Comparison of ENCODE assay signal across 17 mouse cellular contexts in the genomic region with DNA sequence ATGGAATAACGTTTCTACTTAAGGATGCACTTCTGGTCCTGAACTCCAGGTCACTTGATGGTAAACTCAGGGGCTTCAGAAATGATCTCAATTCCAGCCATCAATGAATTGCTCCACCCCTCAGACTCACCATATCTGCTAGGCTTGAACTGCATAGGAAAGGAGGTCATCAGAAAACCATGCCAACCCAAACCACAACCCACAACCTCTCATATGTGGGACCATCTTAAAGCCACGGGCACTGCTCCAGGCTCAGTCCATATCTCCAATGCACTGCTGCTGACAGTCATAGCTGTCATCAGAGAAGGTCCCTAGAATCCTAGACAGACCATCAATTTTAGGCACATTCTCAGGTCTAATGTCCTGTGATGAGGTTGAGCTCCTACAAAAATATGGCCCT. TPM values are rescaled to one million over a fixed set of nuclear protein-coding genes. Genes with fewer than 3 reads are reported as not detected.
DNase-seq lines count a peak whose midpoint lies in the region; ATAC-seq and TF ChIP-seq lines count a peak whose summit lies in the region.
"Had no signal": no experiment of that assay in that cellular context is flagged by ENCODE, and none has a peak within 500 bp of the region (broad histone marks: within the 10 kb centered on the region; RNA-seq: fewer than 3 reads in every experiment).

No protein-coding gene starts in this region.

- no peak for DNase-seq in heart, adult 2 months
- no peak for DNase-seq in heart, embryonic 10.5 days (ENCODE audit: low spot score)
- DNase-seq in kidney, postnatal 36 days, result no peak
- no peak for DNase-seq in lung, adult 2 months
- DNase-seq in adrenal gland, adult 18-20 months (ENCODE audit: low spot score in 2 of 2), result no peak
- DNase-seq: cerebellum, adult 18-20 months; cerebellum, postnatal 36 days; thymus, postnatal 14 days had no signal

- H3K4me2 ChIP-seq in kidney, embryonic 16.5 days (replicated peaks; ENCODE audit: low read depth, low read length), result no peak overlapping the region
- H3K4me2 ChIP-seq in lung, embryonic 16.5 days (ENCODE audit: low read depth, low read length), result no peak overlapping the region
- H3K4me2 ChIP-seq: hindbrain, embryonic 14.5 days; limb, embryonic 12.5 days; neural tube, embryonic 12.5 days had no signal

- H3K9me3 ChIP-seq in heart, embryonic 10.5 days, result no peaks in the 10 kb centered on the region
- no peaks in the 10 kb centered on the region for H3K9me3 ChIP-seq in kidney, embryonic 16.5 days (ENCODE audit: low read length)
- no peaks in the 10 kb centered on the region for H3K9me3 ChIP-seq in lung, embryonic 16.5 days (ENCODE audit: control insufficient read depth, low read length)
- H3K9me3 ChIP-seq: limb, embryonic 12.5 days; neural tube, embryonic 12.5 days had no signal

- no peaks in the 10 kb centered on the region for H3K27me3 ChIP-seq in heart, adult 2 months (ENCODE audit: control insufficient read depth, insufficient read depth, low read length)
- no peaks in the 10 kb centered on the region for H3K27me3 ChIP-seq in heart, embryonic 10.5 days (ENCODE audit: insufficient read depth, poor library complexity, severe bottlenecking)
- no peaks in the 10 kb centered on the region for H3K27me3 ChIP-seq in kidney, embryonic 16.5 days (ENCODE audit: insufficient read depth, low read length)
- no peaks in the 10 kb centered on the region for H3K27me3 ChIP-seq in lung, embryonic 16.5 days (ENCODE audit: control insufficient read depth, insufficient read depth, low read depth, low read length)
- H3K27me3 ChIP-seq: CH12.LX; limb, embryonic 12.5 days; neural tube, embryonic 12.5 days had no signal

- peaks cover 16% of the 10 kb centered on the region for H3K36me3 ChIP-seq in heart, adult 2 months (ENCODE audit: control insufficient read depth, insufficient read depth, low read length)
- peaks cover 64% of the 10 kb centered on the region for H3K36me3 ChIP-seq in heart, embryonic 10.5 days
- peaks cover 23% of the 10 kb centered on the region for H3K36me3 ChIP-seq in kidney, embryonic 16.5 days (ENCODE audit: insufficient read depth, low read length)
- peaks cover 22% of the 10 kb centered on the region for H3K36me3 ChIP-seq in lung, embryonic 16.5 days (ENCODE audit: control insufficient read depth, insufficient read depth, low read length)

- TF ChIP-seq POLR2A in heart, adult 2 months (IDR thresholded peaks at IDR 0.05; ENCODE audit: insufficient read depth, low read depth, low read length), result no peak
- no peak for TF ChIP-seq POLR2A in lung, adult 2 months (IDR thresholded peaks at IDR 0.05; ENCODE audit: borderline replicate concordance, extremely low read depth, low read depth, low read length)

- no peak overlapping the region for H3K9ac ChIP-seq in heart, adult 2 months (ENCODE audit: low read depth, low read length)
- no peak overlapping the region for H3K9ac ChIP-seq in kidney, embryonic 16.5 days (replicated peaks; ENCODE audit: low read length)
- H3K9ac ChIP-seq in lung, embryonic 16.5 days (ENCODE audit: low read length), result no peak overlapping the region
- H3K9ac ChIP-seq: hindbrain, embryonic 14.5 days; limb, embryonic 12.5 days; neural tube, embryonic 12.5 days had no signal

- peaks cover 15% of the 10 kb centered on the region for H3K4me1 ChIP-seq in heart, adult 2 months (ENCODE audit: control insufficient read depth, insufficient read depth, low read length)
- H3K4me1 ChIP-seq in heart, embryonic 10.5 days, result peaks cover 3% of the 10 kb centered on the region; the same call in 1 of the 2 replicates
- peaks cover 15% of the 10 kb centered on the region for H3K4me1 ChIP-seq in kidney, embryonic 16.5 days (ENCODE audit: insufficient read depth, low read length)
- H3K4me1 ChIP-seq in lung, embryonic 16.5 days (replicated peaks; ENCODE audit: control insufficient read depth, insufficient read depth, low read length), result peaks cover 9% of the 10 kb centered on the region
- H3K4me1 ChIP-seq in lung, adult 2 months (ENCODE audit: control insufficient read depth, insufficient read depth, low read length), result peaks cover 18% of the 10 kb centered on the region
- H3K4me1 ChIP-seq: limb, embryonic 12.5 days; neural tube, embryonic 12.5 days had no signal

- no peaks in the 10 kb centered on the region for H3K79me2 ChIP-seq in heart, adult 2 months (replicated peaks; ENCODE audit: control insufficient read depth, insufficient read depth, low read length)

- ATAC-seq in kidney, embryonic 16.5 days (ENCODE audit: low FRiP score, low TSS enrichment), result no peak
- ATAC-seq in lung, embryonic 16.5 days (ENCODE audit: low read depth), result no peak
- ATAC-seq in megakaryocyte progenitor cell, adult 5-6 weeks (replicated peaks; ENCODE audit: poor library complexity), result peak; percentile 63
- ATAC-seq: forebrain, embryonic 14.5 days had no signal

- WGBS in heart, adult 2 months, result 39% methylated on average over 2 of the region's 2 CpGs
- 86% methylated on average over 2 of the region's 2 CpGs for WGBS in heart, embryonic 10.5 days
- 83% methylated on average over 2 of the region's 2 CpGs for WGBS in kidney, embryonic 16.5 days
- 81% methylated on average over 2 of the region's 2 CpGs for WGBS in lung, embryonic 16.5 days
- 59% methylated on average over 2 of the region's 2 CpGs for WGBS in lung, adult 2 months

- no peak overlapping the region for H3K4me3 ChIP-seq in heart, adult 2 months
- H3K4me3 ChIP-seq in heart, embryonic 10.5 days, result no peak overlapping the region
- no peak overlapping the region for H3K4me3 ChIP-seq in kidney, embryonic 16.5 days (ENCODE audit: low read length)
- no peak overlapping the region for H3K4me3 ChIP-seq in lung, embryonic 16.5 days (ENCODE audit: low read length)
- H3K4me3 ChIP-seq in lung, adult 2 months (replicated peaks; ENCODE audit: extremely low read depth, low read depth, low read length), result no peak overlapping the region
- H3K4me3 ChIP-seq: erythroblast, embryonic 14.5 days; limb, embryonic 12.5 days; neural tube, embryonic 12.5 days had no signal

- intact Hi-C loops in heart, adult 2 months (cut with DNase I), result loop anchor here (2.0 kb wide), 1 partner anchor 19 kb away; a partner anchor contains a TSS

- TF ChIP-seq EP300 in heart, adult 2 months (IDR thresholded peaks at IDR 0.05; ENCODE audit: insufficient read depth, low read depth, low read length), result no peak

- TF ChIP-seq CTCF in heart, adult 2 months (IDR thresholded peaks at IDR 0.05), result no peak
- no peak for TF ChIP-seq CTCF in lung, adult 2 months (IDR thresholded peaks at IDR 0.05; ENCODE audit: insufficient read depth, low read length)

- H3K27ac ChIP-seq in heart, adult 2 months, result peak overlapping the region; percentile 87
- no peak overlapping the region for H3K27ac ChIP-seq in heart, embryonic 10.5 days
- H3K27ac ChIP-seq in kidney, embryonic 16.5 days (ENCODE audit: low read length), result peak overlapping the region; percentile 82; the same call in 1 of the 2 replicates
- H3K27ac ChIP-seq in lung, embryonic 16.5 days (ENCODE audit: low read length), result peak overlapping the region; percentile 81
- H3K27ac ChIP-seq: hindbrain, embryonic 14.5 days; limb, embryonic 12.5 days; neural tube, embryonic 12.5 days had no signal

RNA-seq across cellular contexts. Expression of a gene that starts 18.3 kb away (rescaled TPM):
- 10 to 100 TPM; 29.5 to 45.1 TPM for total RNA-seq in heart, adult 2 months (2021)
- 13.3 and 16.3 TPM in 2 replicates for polyA plus RNA-seq in heart, adult 2 months (2012; rRNA removed)
- polyA plus RNA-seq in heart, embryonic 10.5 days (2016; fragmentation: Nextera tagmentation; extraction: Ambion mirVana), result 32.3 and 33.1 TPM in 2 replicates
- 37.7 and 42.8 TPM in 2 replicates for polyA plus RNA-seq in kidney, embryonic 16.5 days (2015; fragmentation: Nextera tagmentation; extraction: Ambion mirVana)
- polyA plus RNA-seq in lung, embryonic 16.5 days (2015; fragmentation: Nextera tagmentation; extraction: Ambion mirVana), result 42.9 and 44.5 TPM in 2 replicates
- 19.2 and 21.9 TPM in 2 replicates for polyA plus RNA-seq in lung, adult 2 months (2012; rRNA removed)
- total RNA-seq in megakaryocyte progenitor cell, adult 5-6 weeks (2015), result 17.9 and 18.0 TPM in 2 replicates
- 31.5 and 42.0 TPM in 2 replicates for total RNA-seq in megakaryocyte progenitor cell, adult 5-6 weeks (2017)
- total RNA-seq in adrenal gland, adult 18-20 months (2021), result 10 to 100 TPM; 25.2 to 26.1 TPM

RNA-seq across cellular contexts. Expression of a gene that starts 19.8 kb away (rescaled TPM):
- 10 to 100 TPM; 32.5 to 32.8 TPM for total RNA-seq in heart, adult 2 months (2021)
- 16.2 and 31.7 TPM in 2 replicates for polyA plus RNA-seq in heart, adult 2 months (2012; rRNA removed)
- 54.6 and 58.1 TPM in 2 replicates for polyA plus RNA-seq in heart, embryonic 10.5 days (2016; fragmentation: Nextera tagmentation; extraction: Ambion mirVana)
- 59.9 and 61.8 TPM in 2 replicates for polyA plus RNA-seq in kidney, embryonic 16.5 days (2015; fragmentation: Nextera tagmentation; extraction: Ambion mirVana)
- 64.1 and 68.4 TPM in 2 replicates for polyA plus RNA-seq in lung, embryonic 16.5 days (2015; fragmentation: Nextera tagmentation; extraction: Ambion mirVana)
- 22.0 and 28.3 TPM in 2 replicates for polyA plus RNA-seq in lung, adult 2 months (2012; rRNA removed)
- total RNA-seq in megakaryocyte progenitor cell, adult 5-6 weeks (2015), result 34.4 and 36.5 TPM in 2 replicates
- total RNA-seq in megakaryocyte progenitor cell, adult 5-6 weeks (2017), result 31.3 and 33.1 TPM in 2 replicates
- total RNA-seq in adrenal gland, adult 18-20 months (2021), result 10 to 100 TPM; 58.8 to 59.2 TPM
